Mouse (Mus musculus): ENCODE measurements around the gene Olfr666.
"Not testable (repeated sequence)": the region's sequence is repeated elsewhere in the genome, so short reads cannot be mapped to it uniquely, and the experiment has no call there.

Gene Olfr666

GRCm38 (mm10) chr7:104895852-104896251, at the start of gene Olfr666:
TSS of gene Olfr666 (minus strand) at chr7:104895952.
- DNase-seq (ENCODE audit: low spot score in 2 of 2) = no peak

GRCm38 (mm10) chr7:104933940-104934339, 38.2 kb upstream of the Olfr666 start, which contains the start of gene Olfr669:
TSS of gene Olfr669 (plus strand) at chr7:104934240.
- DNase-seq (ENCODE audit: low spot score in 2 of 2) = no peak

- no peak for DNase-seq (ENCODE audit: low spot score in 2 of 2)
These were observed 32.2 kb upstream of the Olfr666 start, which contains the start of gene Olfr668 for GRCm38 (mm10) chr7:104927957-104928356. TSS of gene Olfr668 (minus strand) at chr7:104928057.

GRCm38 (mm10) chr7:104921382-104921781, 25.6 kb upstream of the Olfr666 start, which contains the start of gene Olfr667:
TSS of gene Olfr667 (minus strand) at chr7:104921482.
- no peak for DNase-seq (ENCODE audit: low spot score in 2 of 2)

GRCm38 (mm10) chr7:104877731-104878130, 18.0 kb downstream of the Olfr666 start, which contains the start of gene Olfr665:
TSS of gene Olfr665 (plus strand) at chr7:104878031.
- no peak for DNase-seq (ENCODE audit: low spot score in 2 of 2)

GRCm38 (mm10) chr7:104861381-104861780, 34.4 kb downstream of the Olfr666 start:
- DNase-seq (ENCODE audit: low spot score in 2 of 2) = no peak

- DNase-seq (ENCODE audit: low spot score in 2 of 2) = no peak
These were observed 38.1 kb downstream of the Olfr666 start for GRCm38 (mm10) chr7:104857683-104858082.

- not testable (repeated sequence) for DNase-seq (ENCODE audit: low spot score in 2 of 2)
These were observed 39.0 kb downstream of the Olfr666 start, which contains the start of gene Usp17la for GRCm38 (mm10) chr7:104856709-104857108. TSS of gene Usp17la (plus strand) at chr7:104857009.

- DNase-seq (ENCODE audit: low spot score in 2 of 2) = no peak
These were observed 40.5 kb downstream of the Olfr666 start for GRCm38 (mm10) chr7:104855248-104855750.

- DNase-seq (ENCODE audit: low spot score in 2 of 2) = not testable (repeated sequence)
These were observed 44.2 kb downstream of the Olfr666 start for GRCm38 (mm10) chr7:104851546-104851945.

- no peak for DNase-seq (ENCODE audit: low spot score in 2 of 2)
These were observed 51.9 kb downstream of the Olfr666 start for GRCm38 (mm10) chr7:104843731-104844287.

- no peak for DNase-seq (ENCODE audit: low spot score in 2 of 2)
These were observed 53.2 kb downstream of the Olfr666 start, which contains the start of gene Usp17lb for GRCm38 (mm10) chr7:104842503-104842902. TSS of gene Usp17lb (minus strand) at chr7:104842603.

Measured in right cerebral cortex, adult 2 months (tissue).